Mouse (Mus musculus) limb, embryonic 14.5 days (tissue): Measurements from ENCODE around the gene Upp2. TPM values are rescaled to one million over a fixed set of nuclear protein-coding genes. Genes with fewer than 3 reads are reported as not detected.

Experiments
- ATAC-seq: fragments of 200-750 bp; cut with Nextera tagmentation; 2 replicates; pipeline ENCODE4 v1.8.0; 2017; ENCODE audit warnings: low read depth, moderate number of reproducible peaks, moderate TSS enrichment; ENCODE audit not compliant: low FRiP score
- DNase-seq: peaks from one replicate; pipeline ENCODE4 v3.0.0-alpha.2; 2015; ENCODE audit warnings: low spot score
- H3K27ac ChIP-seq: fragments of 300-500 bp; sonication (generic); replicated peaks from 2 replicates; pipeline ENCODE4 v1.5.1; 2014; ENCODE audit warnings: low read depth, mild to moderate bottlenecking, low read length, moderate library complexity, mixed read lengths
- H3K27me3 ChIP-seq: fragments of 300-500 bp; sonication (generic); 2 replicates; pipeline ENCODE4 v1.6.1; 2014; ENCODE audit warnings: low read length, mixed read lengths; ENCODE audit not compliant: control insufficient read depth, insufficient read depth
- H3K36me3 ChIP-seq: fragments of 300-500 bp; sonication (generic); 2 replicates; pipeline ENCODE4 v1.6.1; 2014; ENCODE audit warnings: mild to moderate bottlenecking, low read length, moderate library complexity, mixed read lengths; ENCODE audit not compliant: control insufficient read depth, insufficient read depth
- H3K4me1 ChIP-seq: fragments of 300-500 bp; sonication (generic); 2 replicates; pipeline ENCODE4 v1.6.1; 2014; ENCODE audit warnings: antibody characterized with exemption, low read length, mixed read lengths; ENCODE audit not compliant: control insufficient read depth, insufficient read depth
- H3K4me2 ChIP-seq: fragments of 300-500 bp; sonication (generic); replicated peaks from 2 replicates; pipeline ENCODE4 v1.6.1; 2014; ENCODE audit warnings: low read depth, mild to moderate bottlenecking, low read length, moderate library complexity; ENCODE audit not compliant: severe bottlenecking
- H3K4me3 ChIP-seq: fragments of 300-500 bp; sonication (generic); replicated peaks from 2 replicates; pipeline ENCODE4 v1.5.1; 2014; ENCODE audit warnings: low read length
- H3K9ac ChIP-seq: fragments of 300-500 bp; sonication (generic); 2 replicates; pipeline ENCODE4 v1.6.1; 2014; ENCODE audit warnings: mild to moderate bottlenecking, low read depth, low read length, moderate library complexity; ENCODE audit not compliant: severe bottlenecking
- H3K9me3 ChIP-seq: fragments of 300-500 bp; sonication (generic); 2 replicates; pipeline ENCODE4 v1.6.1; 2016; ENCODE audit warnings: low read length; ENCODE audit not compliant: control insufficient read depth
- POLR2A ChIP-seq: fragments of 200-500 bp; IDR thresholded peaks from 2 replicates; pipeline ENCODE4 v1.8.0; 2012; ENCODE audit warnings: inconsistent platforms, mild to moderate bottlenecking, moderate library complexity, borderline replicate concordance; ENCODE audit not compliant: insufficient read depth, insufficient read length; ENCODE audit errors: extremely low read depth
- WGBS: fragments of 180-500 bp; shearing (Covaris S2); extraction: QIAGEN DNeasy Blood & Tissue Kit; methylation state at CpG from one replicate; pipeline ENCODE4 v1.1.7; 2014; 5-methylcytosine and 5-hydroxymethylcytosine counted together
- polyA plus RNA-seq, 2 experiments: library from polyadenylated mRNA; depleted of rRNA in 1 of 2; stranded (reverse) in 1 of 2; unstranded in 1 of 2; fragments of >200 nt; fragmentation: Nextera tagmentation in 1 of 2; extraction: Ambion mirVana in 1 of 2; gene quantifications; 2 replicates each; pipeline versions ENCODE4 v1.2.1 to v1.2.3; 2012 to 2014

Upp2 gene
- polyA plus RNA-seq, 2 experiments, result 9.3 to 12.3 TPM

- Histone ChIP-seq H3K36me3 (no peaks in the 10 kb centered on the region), H3K27me3 (no peaks in the 10 kb centered on the region), H3K4me2 (no peak overlapping the region), H3K9me3 (no peaks in the 10 kb centered on the region), H3K27ac (no peak overlapping the region), H3K4me3 (no peak overlapping the region), H3K9ac (no peak overlapping the region), H3K4me1 (peaks cover 10% of the 10 kb centered on the region)
- DNase-seq (no peak), ATAC-seq (no peak)
- TF ChIP-seq POLR2A, result no peak
- WGBS, result 93% methylated on average over 3 of the region's 3 CpGs
These were observed 30.5 kb downstream of the Upp2 start for GRCm38 (mm10) chr2:58597556-58597955.

GRCm38 (mm10) chr2:58599639-58600038 is 32.5 kb downstream of the Upp2 start:
- Histone ChIP-seq H3K4me2 (no peak overlapping the region), H3K4me1 (peaks cover 10% of the 10 kb centered on the region), H3K9me3 (no peaks in the 10 kb centered on the region), H3K27me3 (no peaks in the 10 kb centered on the region), H3K4me3 (no peak overlapping the region), H3K27ac (no peak overlapping the region), H3K9ac (no peak overlapping the region), H3K36me3 (no peaks in the 10 kb centered on the region)
- no peak for DNase-seq
- WGBS, result 89% methylated on average over 6 of the region's 6 CpGs
- no peak for TF ChIP-seq POLR2A
- no peak for ATAC-seq

GRCm38 (mm10) chr2:58601382-58601781 is 34.3 kb downstream of the Upp2 start:
- WGBS, result 80% methylated on average over 4 of the region's 4 CpGs
- H3K9me3 ChIP-seq, result no peaks in the 10 kb centered on the region
- TF ChIP-seq POLR2A, result no peak
- DNase-seq, result no peak
- H3K4me2 ChIP-seq, result no peak overlapping the region
- no peaks in the 10 kb centered on the region for H3K36me3 ChIP-seq
- ATAC-seq, result no peak
- H3K27ac ChIP-seq, result no peak overlapping the region
- H3K27me3 ChIP-seq, result no peaks in the 10 kb centered on the region
- no peak overlapping the region for H3K9ac ChIP-seq
- no peak overlapping the region for H3K4me3 ChIP-seq
- H3K4me1 ChIP-seq, result peaks cover 3% of the 10 kb centered on the region; the same call in 1 of the 2 replicates

GRCm38 (mm10) chr2:58603379-58603778 is 36.3 kb downstream of the Upp2 start:
- Histone ChIP-seq H3K36me3 (no peaks in the 10 kb centered on the region), H3K4me3 (no peak overlapping the region), H3K9ac (no peak overlapping the region), H3K9me3 (no peaks in the 10 kb centered on the region), H3K27ac (no peak overlapping the region), H3K4me2 (no peak overlapping the region), H3K27me3 (no peaks in the 10 kb centered on the region), H3K4me1 (no peaks in the 10 kb centered on the region)
- 83% methylated on average over 3 of the region's 3 CpGs for WGBS
- no peak for TF ChIP-seq POLR2A
- no peak for DNase-seq
- ATAC-seq, result no peak

GRCm38 (mm10) chr2:58604791-58605190 is 37.7 kb downstream of the Upp2 start:
- no peak overlapping the region for H3K4me3 ChIP-seq
- no peak overlapping the region for H3K4me2 ChIP-seq
- H3K9ac ChIP-seq, result no peak overlapping the region
- no peak overlapping the region for H3K27ac ChIP-seq
- DNase-seq (no peak), ATAC-seq (no peak)
- WGBS, result 90% methylated on average over 3 of the region's 3 CpGs
- H3K9me3 ChIP-seq, result no peaks in the 10 kb centered on the region
- H3K4me1 ChIP-seq, result no peaks in the 10 kb centered on the region
- H3K36me3 ChIP-seq, result no peaks in the 10 kb centered on the region
- no peak for TF ChIP-seq POLR2A
- no peaks in the 10 kb centered on the region for H3K27me3 ChIP-seq

GRCm38 (mm10) chr2:58613720-58614119 is 46.6 kb downstream of the Upp2 start:
- H3K9me3 ChIP-seq, result no peaks in the 10 kb centered on the region
- 84% methylated on average over 3 of the region's 3 CpGs for WGBS
- H3K4me3 ChIP-seq, result no peak overlapping the region
- no peaks in the 10 kb centered on the region for H3K27me3 ChIP-seq
- TF ChIP-seq POLR2A, result no peak
- H3K36me3 ChIP-seq, result no peaks in the 10 kb centered on the region
- H3K9ac ChIP-seq, result no peak overlapping the region
- DNase-seq (no peak), ATAC-seq (no peak)
- H3K4me2 ChIP-seq, result no peak overlapping the region
- H3K4me1 ChIP-seq, result no peaks in the 10 kb centered on the region
- H3K27ac ChIP-seq, result no peak overlapping the region
